Mouse (Mus musculus): Measurements from ENCODE around the gene Dnali1. TPM values are rescaled to one million over a fixed set of nuclear protein-coding genes. Genes with fewer than 3 reads are reported as not detected.

Dnali1 gene
- polyA plus RNA-seq, 1 experiment from 2014 or later: 0.05 TPM

- 44% methylated on average over 4 of the region's 4 CpGs for WGBS
- Histone ChIP-seq H3K4me2 (ENCODE audit: low read length) (no peak overlapping the region), H3K9ac (ENCODE audit: low read depth, low read length) (no peak overlapping the region), H3K27ac (no peak overlapping the region), H3K36me3 (ENCODE audit: insufficient read depth, low read length) (peaks cover 4% of the 10 kb centered on the region; the same call in 1 of the 2 replicates), H3K27me3 (ENCODE audit: insufficient read depth, low read length) (no peaks in the 10 kb centered on the region), H3K9me3 (replicated peaks; ENCODE audit: low read length) (no peaks in the 10 kb centered on the region), H3K4me1 (replicated peaks; ENCODE audit: insufficient read depth, low read length) (no peaks in the 10 kb centered on the region), H3K4me3 (replicated peaks; ENCODE audit: low read depth, low read length) (no peak overlapping the region)
- TF ChIP-seq CTCF (IDR thresholded peaks at IDR 0.05; ENCODE audit: low read depth): no peak
- ATAC-seq (replicated peaks; ENCODE audit: low FRiP score, low read depth) (no peak), DNase-seq (ENCODE audit: low spot score) (no peak)
Observed at GRCm38 (mm10) chr4:125097412-125097811, 31.9 kb upstream of the Dnali1 start.

- 95% methylated on average over 5 of the region's 5 CpGs for WGBS
- H3K4me2 ChIP-seq (ENCODE audit: low read length): no peak overlapping the region
- ATAC-seq (replicated peaks; ENCODE audit: low FRiP score, low read depth) (no peak), DNase-seq (ENCODE audit: low spot score) (no peak)
- H3K27me3 ChIP-seq (ENCODE audit: insufficient read depth, low read length): no peaks in the 10 kb centered on the region
- no peak overlapping the region for H3K4me3 ChIP-seq (replicated peaks; ENCODE audit: low read depth, low read length)
- no peak for TF ChIP-seq CTCF (IDR thresholded peaks at IDR 0.05; ENCODE audit: low read depth)
- no peak overlapping the region for H3K27ac ChIP-seq
- no peaks in the 10 kb centered on the region for H3K9me3 ChIP-seq (replicated peaks; ENCODE audit: low read length)
- no peak overlapping the region for H3K9ac ChIP-seq (ENCODE audit: low read depth, low read length)
- no peaks in the 10 kb centered on the region for H3K4me1 ChIP-seq (replicated peaks; ENCODE audit: insufficient read depth, low read length)
- H3K36me3 ChIP-seq (ENCODE audit: insufficient read depth, low read length): peaks cover 4% of the 10 kb centered on the region; the same call in 1 of the 2 replicates
Observed at GRCm38 (mm10) chr4:125096066-125096465, 30.6 kb upstream of the Dnali1 start.

GRCm38 (mm10) chr4:125093031-125093430, 27.5 kb upstream of the Dnali1 start:
- no peak for TF ChIP-seq CTCF (IDR thresholded peaks at IDR 0.05; ENCODE audit: low read depth)
- H3K4me1 ChIP-seq (replicated peaks; ENCODE audit: insufficient read depth, low read length): no peaks in the 10 kb centered on the region
- WGBS: 94% methylated on average over 5 of the region's 5 CpGs
- ATAC-seq (replicated peaks; ENCODE audit: low FRiP score, low read depth): no peak
- no peaks in the 10 kb centered on the region for H3K27me3 ChIP-seq (ENCODE audit: insufficient read depth, low read length)
- no peaks in the 10 kb centered on the region for H3K9me3 ChIP-seq (replicated peaks; ENCODE audit: low read length)
- H3K27ac ChIP-seq: no peak overlapping the region
- no peak for DNase-seq (ENCODE audit: low spot score)
- H3K9ac ChIP-seq (ENCODE audit: low read depth, low read length): no peak overlapping the region
- no peak overlapping the region for H3K4me2 ChIP-seq (ENCODE audit: low read length)
- peaks cover 26% of the 10 kb centered on the region for H3K36me3 ChIP-seq (ENCODE audit: insufficient read depth, low read length)
- no peak overlapping the region for H3K4me3 ChIP-seq (replicated peaks; ENCODE audit: low read depth, low read length)

- TF ChIP-seq CTCF (IDR thresholded peaks at IDR 0.05; ENCODE audit: low read depth): no peak
- H3K9me3 ChIP-seq (replicated peaks; ENCODE audit: low read length): no peaks in the 10 kb centered on the region
- H3K27me3 ChIP-seq (ENCODE audit: insufficient read depth, low read length): no peaks in the 10 kb centered on the region
- H3K4me1 ChIP-seq (replicated peaks; ENCODE audit: insufficient read depth, low read length): peaks cover 5% of the 10 kb centered on the region; the same call in 1 of the 2 replicates
- H3K4me2 ChIP-seq (ENCODE audit: low read length): peak overlapping the region; percentile 66
- under 1% methylated on average over 44 of the region's 45 CpGs for WGBS
- H3K9ac ChIP-seq (ENCODE audit: low read depth, low read length): peak overlapping the region; percentile 88
- peak; percentile 93 for ATAC-seq (replicated peaks; ENCODE audit: low FRiP score, low read depth)
- peak; percentile 85 for DNase-seq (ENCODE audit: low spot score)
- H3K27ac ChIP-seq: peak overlapping the region; percentile 97
- peak overlapping the region; percentile 85 for H3K4me3 ChIP-seq (replicated peaks; ENCODE audit: low read depth, low read length)
- H3K36me3 ChIP-seq (ENCODE audit: insufficient read depth, low read length): peaks cover 21% of the 10 kb centered on the region
Observed at GRCm38 (mm10) chr4:125085346-125085841, 19.9 kb upstream of the Dnali1 start.

GRCm38 (mm10) chr4:125084403-125085345, 19.2 kb upstream of the Dnali1 start, which contains the start of gene Meaf6:
Gene Meaf6, plus strand, starts transcription at chr4:125085134.
- Histone ChIP-seq H3K4me2 (ENCODE audit: low read length) (peak within 1 kb of the TSS; percentile 66), H3K4me3 (replicated peaks; ENCODE audit: low read depth, low read length) (peak within 1 kb of the TSS; percentile 85), H3K36me3 (ENCODE audit: insufficient read depth, low read length) (peaks cover 14% of the 10 kb centered on the region; the same call in 1 of the 2 replicates), H3K4me1 (replicated peaks; ENCODE audit: insufficient read depth, low read length) (peaks cover 5% of the 10 kb centered on the region; the same call in 1 of the 2 replicates), H3K9me3 (replicated peaks; ENCODE audit: low read length) (no peaks in the 10 kb centered on the region), H3K9ac (ENCODE audit: low read depth, low read length) (peak within 1 kb of the TSS; percentile 88), H3K27me3 (ENCODE audit: insufficient read depth, low read length) (no peaks in the 10 kb centered on the region), H3K27ac (peak within 1 kb of the TSS; percentile 97)
- 1% methylated on average over 56 of the region's 63 CpGs for WGBS
- peak; percentile 73 for TF ChIP-seq CTCF (IDR thresholded peaks at IDR 0.05; ENCODE audit: low read depth)
- DNase-seq (ENCODE audit: low spot score) (peak; percentile 90), ATAC-seq (replicated peaks; ENCODE audit: low FRiP score, low read depth) (peak; percentile 92)

GRCm38 (mm10) chr4:125078698-125079097, 13.2 kb upstream of the Dnali1 start:
- Histone ChIP-seq H3K4me3 (replicated peaks; ENCODE audit: low read depth, low read length) (no peak overlapping the region), H3K4me2 (ENCODE audit: low read length) (no peak overlapping the region), H3K9ac (ENCODE audit: low read depth, low read length) (no peak overlapping the region), H3K27ac (no peak overlapping the region), H3K27me3 (ENCODE audit: insufficient read depth, low read length) (no peaks in the 10 kb centered on the region), H3K36me3 (ENCODE audit: insufficient read depth, low read length) (peaks cover 4% of the 10 kb centered on the region; the same call in 1 of the 2 replicates), H3K9me3 (replicated peaks; ENCODE audit: low read length) (no peaks in the 10 kb centered on the region), H3K4me1 (replicated peaks; ENCODE audit: insufficient read depth, low read length) (no peaks in the 10 kb centered on the region)
- ATAC-seq (replicated peaks; ENCODE audit: low FRiP score, low read depth) (no peak), DNase-seq (ENCODE audit: low spot score) (no peak)
- TF ChIP-seq CTCF (IDR thresholded peaks at IDR 0.05; ENCODE audit: low read depth): no peak
- 90% methylated on average over 2 of the region's 2 CpGs for WGBS

Data from kidney, postnatal 0 days (tissue).